Mouse (Mus musculus) liver, adult 2 months (tissue): ENCODE results near the gene Olfr1295.

Experiments used
- CTCF ChIP-seq: fragments of 200-500 bp; IDR thresholded peaks from 2 replicates; pipeline ENCODE4 v1.5.1; 2011; ENCODE audit warnings: low read depth, low read length, control low read depth
- POLR2A ChIP-seq: fragments of 200-500 bp; IDR thresholded peaks from 2 replicates; pipeline ENCODE4 v1.6.1; 2011; ENCODE audit warnings: low read length, control low read depth; ENCODE audit not compliant: insufficient read depth; ENCODE audit errors: extremely low read depth

- TF ChIP-seq CTCF (no peak), POLR2A (no peak)
Measured at GRCm38 (mm10) chr2:111569581-111569980, at the start of gene Olfr1295.
